Mouse (Mus musculus): ENCODE results near the gene Mrpl14.

- TF ChIP-seq ZC3H11A (IDR thresholded peaks at IDR 0.05; ENCODE audit: borderline replicate concordance, low read depth, low read length) (no peak), MAFK (IDR thresholded peaks at IDR 0.05; ENCODE audit: insufficient read depth, low read depth, low read length) (no peak)
Measured at GRCm38 (mm10) chr17:45638596-45639295, 47.4 kb upstream of the Mrpl14 start.
